Mouse (Mus musculus): ENCODE measurements around the gene Tmem184b.

The Tmem184b gene

GRCm38 (mm10) chr15:79322281-79322990 is 80.9 kb downstream of the Tmem184b start:
- DNase-seq (ENCODE audit: extremely low read depth, low read depth, low spot score): no peak

GRCm38 (mm10) chr15:79321733-79322190 is 81.6 kb downstream of the Tmem184b start:
- DNase-seq (ENCODE audit: extremely low read depth, low read depth, low spot score): no peak

GRCm38 (mm10) chr15:79313848-79314369 is 89.5 kb downstream of the Tmem184b start:
- no peak for DNase-seq (ENCODE audit: extremely low read depth, low read depth, low spot score)

Measured in fat pad, adult 2 months (tissue).